Mouse (Mus musculus): ENCODE data around the gene Samd4b.

DNA sequence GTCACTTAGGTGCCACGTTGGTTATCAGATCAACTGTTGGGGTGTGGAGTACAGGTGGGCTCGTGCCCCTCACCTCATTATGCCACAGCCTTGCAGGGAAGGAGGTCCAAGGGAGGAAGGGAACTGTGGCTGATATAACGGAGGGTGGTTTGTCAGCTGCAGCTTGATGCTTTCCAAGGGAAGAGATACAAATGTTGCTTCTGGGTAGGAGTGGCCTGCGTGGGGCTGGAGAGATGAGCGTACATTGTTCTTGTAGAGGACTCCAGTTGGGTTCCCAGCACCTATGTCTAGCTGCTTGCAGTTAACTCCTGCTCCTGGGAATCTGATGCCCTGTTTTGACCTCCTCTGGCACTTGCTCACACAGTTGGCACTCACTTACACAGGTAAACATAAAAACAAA, 5.2 kb upstream of the Samd4b start:
- no peak for TF ChIP-seq CTCF (IDR thresholded peaks at IDR 0.05; ENCODE audit: insufficient read depth, low read length)
- no peak for TF ChIP-seq POLR2A (IDR thresholded peaks at IDR 0.05; ENCODE audit: borderline replicate concordance, extremely low read depth, low read depth, low read length)

Data from lung, adult 2 months (tissue).